Mouse (Mus musculus): Measurements from ENCODE around the gene Arhgap28.
A peak's percentile ranks its signal among the peaks of the same experiment; 100 is the strongest.

Arhgap28 gene

DNA sequence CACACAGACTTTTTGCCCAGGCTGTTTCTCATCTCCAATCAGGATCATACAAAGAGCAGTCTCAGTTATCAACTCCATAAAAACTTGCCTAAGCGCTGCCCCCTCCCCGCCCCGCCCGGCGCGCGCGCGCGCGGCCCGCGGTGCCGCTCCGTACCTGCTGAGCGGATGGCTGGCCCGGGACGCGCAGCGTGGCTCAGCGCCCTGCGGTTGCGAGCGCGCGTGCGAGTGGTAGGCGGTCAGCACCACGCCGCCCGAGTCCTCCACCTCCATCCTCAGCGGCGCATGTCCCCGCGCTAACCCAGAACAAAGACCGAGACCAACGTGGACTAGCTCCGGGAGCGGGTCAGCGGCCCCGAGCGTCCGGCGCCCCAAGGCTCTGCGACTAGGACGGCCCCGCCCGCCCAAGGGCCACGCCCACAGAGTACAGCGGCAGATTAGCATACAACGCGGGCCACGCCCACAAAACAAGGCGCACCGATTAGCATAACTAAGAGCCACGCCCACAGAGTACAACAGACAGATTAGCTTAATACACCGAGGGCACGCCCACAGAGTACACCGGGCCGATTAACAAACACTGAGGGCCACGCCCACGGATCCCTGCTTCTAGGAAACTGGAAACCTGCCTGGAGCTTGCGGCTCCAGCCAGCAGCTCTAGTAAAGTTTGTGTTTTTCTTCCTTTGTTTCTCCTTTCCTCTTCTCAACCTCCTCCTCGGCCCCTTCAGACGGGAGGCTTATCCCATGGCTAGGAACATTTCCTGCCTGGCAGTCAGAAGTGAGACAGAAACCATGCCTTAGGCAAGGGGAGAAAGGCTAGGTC is at the start of gene Arhgap28:
Gene Arhgap28, minus strand, starts transcription at position 380 of the 820 bp plus-strand sequence.
- DNase-seq: peak; percentile 68

DNA sequence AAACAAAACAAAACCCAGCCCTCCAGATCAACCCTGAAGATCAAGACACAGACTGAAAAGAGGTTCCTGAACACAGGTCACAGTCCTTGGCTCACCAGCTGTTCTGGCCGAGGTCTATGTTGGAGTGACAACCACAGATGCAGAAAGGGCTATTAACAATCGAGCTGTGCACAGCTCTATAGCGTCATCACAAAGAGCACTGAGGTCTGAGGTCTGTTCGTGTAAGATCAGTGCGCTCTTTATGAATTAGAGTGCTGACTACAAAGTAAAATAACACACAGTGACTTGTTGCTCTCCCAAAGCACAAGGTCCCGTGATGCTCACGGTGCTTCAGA is 42.4 kb upstream of the Arhgap28 start:
- DNase-seq: no peak

DNA sequence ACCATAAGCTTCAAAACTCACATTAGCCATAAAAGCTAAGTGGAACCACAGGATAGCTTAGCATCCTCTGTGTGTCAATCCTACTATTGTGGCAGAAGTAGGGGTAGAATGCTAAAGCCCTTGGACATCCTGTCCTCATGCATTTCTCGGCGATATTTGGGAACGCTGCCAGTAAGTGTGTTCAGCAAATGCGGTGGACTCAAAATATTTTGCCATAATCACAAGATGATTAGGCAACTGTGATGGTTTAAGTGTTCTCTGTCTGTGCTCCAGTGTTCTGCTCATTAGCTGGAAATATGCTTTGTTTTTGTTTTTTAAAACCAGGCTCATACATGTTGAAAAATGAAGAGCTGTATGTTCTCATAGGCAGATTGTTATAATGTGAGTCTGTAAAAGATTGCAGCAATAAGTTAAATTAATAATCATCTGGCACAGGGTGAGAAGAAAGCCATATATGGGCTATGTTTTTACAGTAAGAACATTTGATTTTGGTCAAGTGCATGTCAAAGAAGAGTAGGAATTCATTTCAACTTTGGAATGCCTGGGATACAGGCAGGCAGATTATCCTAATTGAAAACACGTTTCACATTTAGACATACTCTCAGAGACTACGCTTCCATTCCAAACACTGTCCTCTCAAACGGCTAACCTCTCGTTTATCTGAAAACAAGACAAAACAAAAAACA is 41.9 kb upstream of the Arhgap28 start:
- no peak for DNase-seq

DNA sequence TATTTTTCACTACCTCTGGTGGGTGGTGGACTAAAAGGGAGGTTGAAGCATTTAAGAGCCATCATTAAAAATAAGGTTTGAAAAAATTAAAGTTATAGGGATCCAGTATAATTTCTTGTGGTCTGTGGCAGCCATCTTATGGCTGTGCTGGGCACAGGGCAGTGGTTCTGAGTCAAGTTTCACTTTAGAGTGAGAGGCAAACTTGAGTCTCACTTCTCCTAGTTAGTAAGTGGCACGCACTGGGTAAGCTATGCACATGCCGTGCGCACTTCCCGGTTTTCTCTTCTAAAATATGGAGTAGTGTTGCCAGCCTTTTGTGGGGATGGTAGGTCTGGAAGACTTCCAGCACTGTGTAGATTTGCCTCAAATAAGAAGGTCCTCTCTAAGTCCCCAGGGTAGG is 38.5 kb upstream of the Arhgap28 start:
- no peak for DNase-seq

DNA sequence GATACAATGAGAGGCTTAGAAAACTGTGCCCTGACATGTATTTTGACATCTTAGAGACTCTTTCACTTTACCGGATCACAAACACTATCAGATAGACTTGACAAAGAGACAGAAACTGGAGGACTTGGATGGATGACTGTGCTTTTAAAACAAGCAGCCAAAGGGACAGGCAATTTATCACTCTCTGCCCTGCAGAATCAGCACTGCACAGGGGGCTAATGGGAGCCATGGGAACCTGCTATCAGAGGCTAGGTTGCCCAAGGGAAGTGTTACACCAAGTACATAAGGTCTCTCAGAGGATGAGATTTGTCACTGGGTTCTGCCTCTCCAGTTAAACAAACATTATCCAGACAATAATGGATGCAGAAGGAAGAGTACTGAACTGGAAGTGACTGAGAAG is 33.1 kb upstream of the Arhgap28 start:
- DNase-seq: no peak

DNA sequence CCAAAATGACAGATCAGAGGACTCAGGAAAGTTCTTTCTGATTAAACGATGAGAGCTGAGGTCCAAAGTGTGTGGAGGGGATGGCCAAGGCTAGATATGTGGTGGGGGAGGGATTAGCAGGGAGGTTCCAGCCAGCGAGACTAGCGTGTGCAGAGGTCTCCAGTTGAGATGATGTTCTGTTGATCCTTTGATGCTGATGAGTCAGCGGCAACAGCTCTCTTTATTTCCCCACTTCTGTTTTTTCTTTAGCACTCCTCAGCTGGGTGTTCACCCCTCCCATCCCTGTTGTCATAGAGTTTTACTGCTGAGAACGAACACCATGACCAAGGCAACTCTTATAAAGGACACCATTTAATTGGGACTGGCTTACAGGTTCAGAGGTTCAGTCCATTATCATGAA is 25.6 kb upstream of the Arhgap28 start:
- DNase-seq: no peak

DNA sequence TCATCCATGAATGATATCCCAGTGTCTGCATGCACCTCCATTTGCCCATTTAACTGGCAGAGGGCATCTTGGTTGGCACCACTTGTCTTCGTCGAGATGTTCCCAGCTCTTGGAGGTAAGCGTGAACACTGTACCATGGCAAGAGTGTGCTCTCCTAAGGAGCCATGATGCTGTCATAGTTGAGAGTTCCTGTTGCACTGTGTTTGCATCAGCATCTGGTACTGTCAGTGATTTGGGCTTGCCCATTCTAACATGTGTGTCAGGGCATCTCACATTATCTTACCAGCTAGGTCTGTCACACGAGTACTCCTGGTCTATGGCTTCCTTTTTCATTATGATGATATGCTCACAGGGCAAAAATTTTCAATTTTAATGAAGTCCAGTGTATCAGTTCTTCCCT is 24.6 kb upstream of the Arhgap28 start:
- no peak for DNase-seq

DNA sequence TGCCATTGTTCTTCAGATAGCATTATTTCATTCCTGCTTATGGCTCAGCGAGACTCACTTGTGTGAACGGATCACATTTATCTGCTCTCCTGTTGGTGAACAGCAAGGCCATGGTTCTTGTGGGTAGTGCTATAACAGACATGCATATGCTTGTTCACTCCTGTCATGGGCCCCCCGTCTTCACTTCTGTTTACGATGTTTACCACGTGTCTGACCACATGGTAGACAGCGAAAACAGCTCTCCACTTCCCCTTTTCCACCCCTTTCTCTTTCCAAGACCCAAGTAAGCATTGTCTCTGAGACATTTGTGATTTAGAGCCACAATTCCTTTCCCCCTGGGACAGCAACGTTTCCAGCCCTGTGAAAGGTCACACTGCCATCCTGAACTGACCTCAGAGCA is 20.4 kb upstream of the Arhgap28 start:
- DNase-seq: no peak

DNA sequence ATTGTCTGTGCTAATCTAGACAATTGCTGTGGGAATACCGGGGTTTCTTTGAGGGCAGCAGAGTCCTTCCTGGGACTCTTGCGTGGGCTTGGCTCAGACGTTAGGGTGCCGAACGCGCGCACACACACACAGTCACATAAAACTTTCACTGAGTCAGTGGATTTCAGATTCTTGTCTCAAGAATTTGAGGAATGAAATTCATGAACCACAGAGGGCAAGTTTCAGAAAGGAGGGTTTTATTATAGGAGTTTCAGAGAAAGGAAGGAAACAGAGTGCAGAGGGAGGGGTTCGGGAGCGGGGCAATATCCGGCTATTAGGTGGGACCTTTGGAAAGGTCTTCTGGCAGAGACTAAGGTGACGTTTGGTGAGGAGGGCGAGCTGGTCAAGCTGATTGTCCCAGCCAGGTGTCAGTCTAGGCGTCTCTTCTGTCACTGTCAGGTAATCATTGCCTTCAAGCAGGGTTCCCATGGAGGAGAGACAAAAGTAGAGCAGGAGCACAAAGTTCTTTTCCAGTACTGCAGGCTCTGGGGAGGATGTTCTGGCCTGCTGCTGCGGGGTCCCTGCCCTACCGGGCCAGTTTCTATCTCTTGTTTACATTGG is 15.6 kb upstream of the Arhgap28 start:
- no peak for DNase-seq

DNA sequence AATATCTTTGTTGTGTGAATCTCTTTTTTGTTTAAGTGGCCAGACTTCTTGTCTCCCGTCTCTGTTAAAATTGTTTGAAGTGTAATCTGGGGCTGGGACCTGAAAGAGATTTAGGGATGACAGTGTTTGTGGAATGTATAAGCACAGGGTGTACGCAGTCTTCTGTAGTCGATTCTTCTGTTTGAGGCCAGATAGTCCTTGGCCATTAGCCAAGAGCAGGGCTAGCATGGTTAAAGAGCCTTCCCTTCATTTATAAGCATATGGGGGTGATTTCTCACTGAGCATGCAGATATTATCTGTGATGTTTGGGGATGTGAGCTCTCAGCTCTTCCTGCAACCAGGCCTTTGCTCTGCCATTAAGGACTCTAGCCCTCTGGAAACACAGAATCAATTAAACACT is 13.2 kb upstream of the Arhgap28 start:
- DNase-seq: no peak

DNA sequence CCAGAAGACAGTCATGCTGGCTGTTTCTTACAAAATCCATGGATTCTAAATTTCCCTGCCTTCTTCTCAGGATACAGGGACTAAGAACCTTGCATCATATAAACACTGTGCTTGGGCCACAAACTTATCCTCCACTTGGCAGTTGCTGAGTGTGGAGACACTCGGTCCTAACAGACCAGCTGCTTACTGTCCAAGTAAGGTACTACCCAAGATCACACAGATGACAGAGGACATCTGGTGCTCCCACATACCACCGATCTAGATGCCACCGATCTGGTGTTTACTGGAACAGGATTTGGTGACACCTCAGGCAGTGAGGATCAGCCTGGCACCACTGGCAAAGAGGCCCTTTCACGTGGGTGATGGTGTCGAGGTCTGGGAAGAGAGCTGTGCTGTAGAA is 7.7 kb upstream of the Arhgap28 start:
- no peak for DNase-seq

DNA sequence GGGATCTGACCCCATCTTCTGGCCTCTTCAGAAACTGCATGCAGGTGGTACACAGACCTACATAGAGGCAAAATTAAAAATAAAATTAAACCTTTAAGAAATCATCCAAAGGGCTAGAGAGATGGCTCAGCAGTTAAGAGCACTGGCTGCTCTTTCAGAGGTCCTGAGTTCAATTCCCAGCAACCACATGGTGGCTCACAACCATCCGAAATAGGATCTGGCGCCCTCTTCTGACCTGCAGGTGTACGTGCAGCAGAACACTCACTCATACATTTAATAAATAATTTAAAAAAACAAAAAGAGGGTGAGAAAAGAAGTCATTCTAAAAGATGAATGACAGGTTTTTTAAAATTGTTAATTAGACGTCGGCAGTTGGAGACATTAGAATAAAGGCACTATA is 6.1 kb upstream of the Arhgap28 start:
- DNase-seq: no peak

DNA sequence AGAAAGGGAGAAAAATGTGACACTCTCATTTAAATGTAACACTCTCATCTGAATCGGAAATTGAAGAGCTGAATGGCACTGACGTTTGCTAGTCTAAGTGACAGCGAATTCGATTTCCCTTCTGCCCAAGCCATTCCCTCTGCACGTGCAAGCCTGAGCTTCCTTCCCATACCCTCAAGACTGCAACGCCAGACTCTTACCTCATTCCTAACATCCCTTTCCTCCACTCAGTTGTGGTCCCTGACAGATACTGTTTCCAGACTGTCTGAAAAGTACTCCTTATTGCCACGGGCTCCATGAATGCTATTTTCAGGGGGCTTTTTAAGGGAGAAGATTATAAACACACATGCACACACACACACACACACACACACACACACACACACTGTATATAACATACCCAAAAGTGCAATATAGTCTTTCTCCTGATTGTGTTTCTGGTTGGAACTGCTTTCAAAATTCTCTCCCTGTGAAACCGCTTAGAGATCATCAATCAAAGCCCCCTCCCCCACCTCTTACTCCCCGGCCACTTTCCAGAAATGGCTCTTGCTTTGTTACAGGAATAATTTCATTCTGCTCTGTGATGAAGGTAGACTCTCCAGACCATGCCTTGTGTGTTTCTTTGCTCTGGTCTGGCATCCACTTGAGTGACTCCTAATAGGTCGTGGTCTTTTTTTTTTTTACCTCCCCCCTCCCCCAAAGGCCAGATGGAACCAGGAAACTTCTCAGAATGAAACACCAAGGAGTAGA is 836 bp upstream of the Arhgap28 start:
- DNase-seq: no peak

DNA sequence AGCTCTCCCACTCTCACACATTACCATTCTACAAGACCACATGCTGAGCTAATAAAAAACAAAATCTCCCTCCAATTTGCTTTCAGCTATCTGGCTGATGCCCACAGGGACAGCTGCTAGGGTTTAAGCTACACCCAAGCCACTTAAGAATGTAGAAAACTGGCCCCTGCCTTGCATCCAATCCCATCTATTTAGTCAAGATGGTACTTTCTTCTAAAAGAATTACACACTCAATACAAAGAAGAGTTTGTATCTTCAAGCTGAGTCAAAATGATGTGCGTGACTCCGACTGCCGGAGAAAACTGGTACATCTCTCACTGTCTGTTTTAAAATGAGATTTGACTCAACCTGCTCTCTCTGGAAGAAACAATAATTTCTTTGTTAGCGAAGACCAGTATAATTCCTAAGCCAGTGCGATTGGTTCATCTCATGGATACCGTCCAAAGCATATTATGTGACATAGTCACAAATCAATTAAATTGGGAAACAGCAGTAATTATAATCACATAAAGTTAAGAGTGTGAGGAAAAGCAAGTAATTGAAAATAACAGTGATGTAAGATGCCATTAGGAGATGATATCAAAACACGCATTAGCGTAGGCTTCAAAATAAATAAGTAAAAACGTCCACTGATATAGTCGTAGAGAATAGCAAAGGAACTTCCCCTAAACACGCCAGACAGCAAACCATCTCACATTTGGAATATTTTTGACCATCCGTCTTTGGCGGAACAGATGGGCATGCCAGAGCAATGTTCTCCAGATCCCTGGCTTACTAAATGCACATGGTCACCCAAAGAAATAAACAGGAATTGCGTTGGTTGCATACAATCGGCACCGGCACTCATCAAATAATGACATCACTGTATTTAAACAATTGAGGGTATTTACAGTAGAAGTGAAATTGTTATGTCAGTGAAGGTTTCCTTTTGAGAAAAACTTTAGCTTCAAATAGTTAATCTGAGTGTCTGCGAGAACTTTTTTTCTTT is 1.0 kb downstream of the Arhgap28 start:
- no peak for DNase-seq

DNA sequence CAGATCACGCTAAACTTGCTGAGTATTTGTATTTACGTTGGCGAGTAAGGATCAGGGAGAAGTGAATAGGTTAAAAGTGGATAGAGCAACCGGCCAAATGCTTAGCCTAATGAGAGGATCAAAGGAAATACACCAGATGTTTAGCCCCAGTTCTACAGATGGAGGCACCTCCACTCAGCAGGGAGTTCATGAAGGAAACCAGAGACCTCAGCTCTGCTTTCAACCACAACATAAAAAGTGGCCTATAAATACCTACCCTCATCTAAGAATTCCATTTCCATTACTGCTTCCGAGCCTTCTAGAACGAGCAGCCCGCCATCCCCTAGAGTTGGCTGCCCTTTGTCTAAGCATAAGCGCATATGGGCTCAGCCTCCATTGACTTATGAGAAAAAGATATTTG is 4.1 kb downstream of the Arhgap28 start:
- DNase-seq: no peak

DNA sequence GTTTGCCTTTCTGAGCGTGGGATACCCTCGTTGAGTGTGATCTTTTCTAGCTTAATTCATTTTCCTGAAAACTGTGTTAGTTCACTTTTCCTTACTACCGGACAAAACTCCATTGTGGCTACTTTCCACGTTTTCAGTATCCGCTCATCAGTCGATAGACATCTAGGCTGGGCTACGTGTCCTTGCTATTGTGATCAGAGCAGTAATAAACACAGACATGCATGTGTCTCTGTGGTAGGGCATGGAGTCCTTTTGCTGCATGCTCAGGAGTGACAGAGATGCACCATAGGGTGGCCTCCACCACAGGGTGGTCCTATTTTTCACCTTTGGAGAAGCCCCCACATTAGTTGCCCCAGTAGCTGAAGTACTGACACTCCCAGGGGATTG is 7.2 kb downstream of the Arhgap28 start:
- DNase-seq: no peak

DNA sequence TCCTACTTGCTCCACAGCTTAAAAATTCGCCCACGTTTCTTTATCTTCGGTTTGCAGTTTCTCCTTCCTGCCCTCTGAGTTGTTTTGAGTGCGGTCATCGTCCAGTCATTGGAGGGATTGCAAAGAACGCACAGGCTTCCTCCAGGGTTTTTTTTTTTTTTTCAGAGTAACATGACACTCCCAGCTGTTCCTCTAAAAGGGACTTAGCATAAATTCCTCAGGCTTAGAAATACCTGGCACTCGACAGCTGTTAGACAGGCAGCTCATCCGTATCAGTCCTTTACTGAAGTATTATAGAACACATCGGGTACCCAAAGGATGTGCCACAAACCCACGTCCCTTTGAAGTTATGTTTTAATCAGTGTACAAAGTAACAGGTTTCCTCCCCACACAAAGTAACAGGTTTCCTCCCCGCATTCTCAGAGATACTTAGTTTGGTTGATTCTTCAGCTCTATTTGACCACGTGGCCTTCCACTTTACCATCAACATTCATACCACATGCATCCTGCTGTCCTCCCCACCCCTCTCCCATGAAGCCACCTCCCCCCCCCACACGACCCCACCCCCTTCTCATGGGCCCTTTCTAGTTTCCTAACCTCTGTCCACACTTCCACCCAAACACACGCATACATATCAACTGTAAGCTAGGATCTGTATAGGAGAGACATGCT is 7.7 kb downstream of the Arhgap28 start:
- no peak for DNase-seq

DNA sequence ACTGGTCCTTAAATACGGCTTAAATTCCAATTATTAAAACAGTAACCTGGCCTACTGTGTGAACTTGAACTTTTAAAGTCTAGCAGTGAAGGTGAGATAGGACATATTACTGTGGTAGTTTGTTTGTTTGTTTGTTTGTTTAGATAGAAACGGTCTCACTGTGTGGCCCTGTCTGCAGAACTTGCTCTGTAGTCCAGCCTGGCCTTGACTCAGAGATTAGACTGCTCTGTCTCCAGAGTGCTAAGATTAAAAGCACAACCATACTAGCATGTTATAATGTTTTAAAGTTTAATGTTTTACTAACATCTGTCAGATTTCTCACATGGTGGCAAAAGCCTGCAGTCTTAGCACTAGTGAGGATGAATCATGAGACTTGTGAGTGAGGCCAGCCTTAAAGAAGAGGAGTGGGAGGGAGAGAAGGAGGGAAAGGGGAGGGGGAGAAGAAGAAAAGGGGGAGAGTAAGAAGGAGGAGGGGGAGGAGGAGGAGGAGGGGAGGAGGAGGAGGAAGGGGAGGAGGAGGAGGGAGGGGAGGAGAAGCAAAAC is 8.6 kb downstream of the Arhgap28 start:
- no peak for DNase-seq

DNA sequence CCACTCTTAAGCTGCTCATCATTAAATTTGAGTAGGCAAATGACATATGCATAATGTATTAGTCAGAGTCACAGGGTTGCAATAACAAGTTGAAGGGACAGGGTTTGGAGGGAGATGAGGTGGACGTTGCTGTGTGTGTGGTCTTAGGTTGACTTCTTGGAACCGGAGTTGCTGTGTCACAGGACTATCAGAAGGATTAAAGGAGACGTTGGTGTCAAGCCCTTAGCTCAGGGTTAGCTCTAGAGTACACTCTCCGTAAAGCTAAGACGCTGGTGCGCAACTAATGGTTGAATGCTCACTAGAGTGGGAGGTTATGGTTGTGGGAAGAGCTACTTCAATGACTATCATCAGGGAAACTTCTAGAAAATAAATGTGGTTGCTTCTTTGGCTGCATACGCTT is 9.1 kb downstream of the Arhgap28 start:
- DNase-seq: no peak

DNA sequence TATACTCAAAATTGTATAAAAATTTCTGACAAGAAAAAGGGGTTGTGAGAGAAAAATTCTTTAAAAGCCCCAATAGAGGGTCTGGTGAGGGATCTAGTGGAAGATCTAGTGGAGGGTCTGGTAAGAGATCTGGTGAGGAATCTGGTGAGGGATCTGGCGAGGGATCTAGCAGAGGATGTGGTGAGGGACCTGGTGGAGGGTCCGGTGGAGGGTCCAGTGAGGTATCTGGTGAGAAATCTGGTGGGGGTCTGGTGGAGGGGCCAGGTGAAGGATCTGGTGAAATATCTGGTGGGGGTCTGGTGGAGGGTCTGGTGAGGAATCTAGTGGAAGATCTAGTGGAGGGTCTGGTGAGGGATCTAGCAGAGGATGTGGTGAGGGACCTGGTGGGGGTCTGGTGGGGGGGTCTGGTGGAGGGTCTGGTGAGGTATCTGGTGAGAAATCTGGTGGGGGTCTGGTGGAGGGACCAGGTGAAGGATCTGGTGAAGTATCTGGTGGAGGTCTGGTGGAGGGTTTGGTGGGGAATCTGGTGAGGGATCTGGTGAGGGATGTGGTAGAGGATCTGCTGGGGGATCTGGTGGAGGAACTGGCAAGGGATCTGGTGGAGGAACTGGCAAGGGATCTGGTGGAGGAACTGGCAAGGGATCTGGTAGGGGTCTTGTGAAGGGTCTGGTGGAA is 10.4 kb downstream of the Arhgap28 start:
- DNase-seq: no peak

DNA sequence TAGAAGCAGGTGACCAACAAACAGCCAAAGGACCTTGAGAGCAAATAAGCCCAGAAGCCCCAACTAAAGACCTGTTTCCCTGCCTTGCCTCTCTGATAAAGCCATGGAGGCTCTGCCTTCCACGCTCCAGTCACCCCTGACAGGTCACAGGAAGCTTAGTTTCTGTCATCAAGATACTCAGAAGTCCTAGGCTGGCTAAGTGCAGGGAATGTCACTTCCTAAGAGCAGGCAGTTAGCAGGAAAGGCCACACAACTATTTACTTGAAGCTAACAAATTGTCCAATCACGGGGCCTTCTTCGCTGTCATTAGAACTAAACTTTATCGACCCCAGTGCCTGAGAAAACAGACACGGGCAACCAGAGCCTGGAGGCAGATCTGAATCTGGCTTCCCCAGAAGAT is 14.2 kb downstream of the Arhgap28 start:
- no peak for DNase-seq

Measured in thymus, postnatal 4 days (tissue).